Mouse (Mus musculus): ENCODE measurements around the gene Cenpv. TPM values are rescaled to one million over a fixed set of nuclear protein-coding genes. Genes with fewer than 3 reads are reported as not detected.

The Cenpv gene
- polyA plus RNA-seq, 1 experiment from 2014 or later, result 112 TPM

- DNase-seq (ENCODE audit: low spot score) (no peak), ATAC-seq (no peak)
- WGBS, result 86% methylated on average over 2 of the region's 2 CpGs
These were observed 38.5 kb downstream of the Cenpv start for GRCm38 (mm10) chr11:62500529-62500928.

GRCm38 (mm10) chr11:62498802-62499201, 40.3 kb downstream of the Cenpv start:
- H3K27ac ChIP-seq (ENCODE audit: low read depth, low read length), result no peak overlapping the region
- H3K4me3 ChIP-seq (ENCODE audit: low read depth, low read length), result no peak overlapping the region
- H3K36me3 ChIP-seq (ENCODE audit: control insufficient read depth, insufficient read depth, low read length), result no peaks in the 10 kb centered on the region
- WGBS, result 79% methylated on average over 2 of the region's 2 CpGs
- ATAC-seq, result no peak
- H3K27me3 ChIP-seq (replicated peaks; ENCODE audit: control insufficient read depth, insufficient read depth, low read length), result no peaks in the 10 kb centered on the region
- H3K9ac ChIP-seq (ENCODE audit: low read length), result no peak overlapping the region
- H3K4me1 ChIP-seq (ENCODE audit: control insufficient read depth, insufficient read depth, low read length), result peaks cover 5% of the 10 kb centered on the region; the same call in 1 of the 2 replicates
- DNase-seq (ENCODE audit: low spot score), result no peak
- no peaks in the 10 kb centered on the region for H3K9me3 ChIP-seq (replicated peaks; ENCODE audit: control insufficient read depth, low read length)
- H3K4me2 ChIP-seq (ENCODE audit: low read length), result no peak overlapping the region

More at GRCm38 (mm10) chr11:62500529-62500928, 38.5 kb downstream of the Cenpv start:
- H3K9ac ChIP-seq (ENCODE audit: low read length), result no peak overlapping the region
- H3K9me3 ChIP-seq (replicated peaks; ENCODE audit: control insufficient read depth, low read length), result no peaks in the 10 kb centered on the region
- no peaks in the 10 kb centered on the region for H3K36me3 ChIP-seq (ENCODE audit: control insufficient read depth, insufficient read depth, low read length)
- no peaks in the 10 kb centered on the region for H3K4me1 ChIP-seq (ENCODE audit: control insufficient read depth, insufficient read depth, low read length)
- H3K4me2 ChIP-seq (ENCODE audit: low read length), result no peak overlapping the region
- no peaks in the 10 kb centered on the region for H3K27me3 ChIP-seq (replicated peaks; ENCODE audit: control insufficient read depth, insufficient read depth, low read length)
- no peak overlapping the region for H3K4me3 ChIP-seq (ENCODE audit: low read depth, low read length)
- no peak overlapping the region for H3K27ac ChIP-seq (ENCODE audit: low read depth, low read length)

- H3K4me3 ChIP-seq (ENCODE audit: low read depth, low read length), result no peak overlapping the region
- H3K27me3 ChIP-seq (replicated peaks; ENCODE audit: control insufficient read depth, insufficient read depth, low read length), result no peaks in the 10 kb centered on the region
- no peak overlapping the region for H3K27ac ChIP-seq (ENCODE audit: low read depth, low read length)
- no peak for DNase-seq (ENCODE audit: low spot score)
- H3K9ac ChIP-seq (ENCODE audit: low read length), result no peak overlapping the region
- WGBS, result 56% methylated on average over 3 of the region's 3 CpGs
- H3K4me1 ChIP-seq (ENCODE audit: control insufficient read depth, insufficient read depth, low read length), result peaks cover 5% of the 10 kb centered on the region; the same call in 1 of the 2 replicates
- H3K4me2 ChIP-seq (ENCODE audit: low read length), result no peak overlapping the region
- H3K9me3 ChIP-seq (replicated peaks; ENCODE audit: control insufficient read depth, low read length), result no peaks in the 10 kb centered on the region
- no peak for ATAC-seq
- no peaks in the 10 kb centered on the region for H3K36me3 ChIP-seq (ENCODE audit: control insufficient read depth, insufficient read depth, low read length)
These were observed 41.9 kb downstream of the Cenpv start for GRCm38 (mm10) chr11:62497181-62497580.

GRCm38 (mm10) chr11:62496151-62496715, 42.8 kb downstream of the Cenpv start:
- ATAC-seq, result no peak
- Histone ChIP-seq H3K27me3 (replicated peaks; ENCODE audit: control insufficient read depth, insufficient read depth, low read length) (no peaks in the 10 kb centered on the region), H3K4me2 (ENCODE audit: low read length) (no peak overlapping the region), H3K27ac (ENCODE audit: low read depth, low read length) (no peak overlapping the region), H3K9ac (ENCODE audit: low read length) (no peak overlapping the region), H3K36me3 (ENCODE audit: control insufficient read depth, insufficient read depth, low read length) (no peaks in the 10 kb centered on the region), H3K4me3 (ENCODE audit: low read depth, low read length) (no peak overlapping the region), H3K4me1 (ENCODE audit: control insufficient read depth, insufficient read depth, low read length) (peaks cover 5% of the 10 kb centered on the region; the same call in 1 of the 2 replicates), H3K9me3 (replicated peaks; ENCODE audit: control insufficient read depth, low read length) (no peaks in the 10 kb centered on the region)
- peak; percentile 50 for DNase-seq (ENCODE audit: low spot score)
- WGBS, result 60% methylated on average over 5 of the region's 5 CpGs

GRCm38 (mm10) chr11:62495276-62495801, 43.7 kb downstream of the Cenpv start:
- Histone ChIP-seq H3K4me3 (ENCODE audit: low read depth, low read length) (no peak overlapping the region), H3K4me2 (ENCODE audit: low read length) (no peak overlapping the region), H3K36me3 (ENCODE audit: control insufficient read depth, insufficient read depth, low read length) (no peaks in the 10 kb centered on the region), H3K27ac (ENCODE audit: low read depth, low read length) (no peak overlapping the region), H3K4me1 (ENCODE audit: control insufficient read depth, insufficient read depth, low read length) (peaks cover 5% of the 10 kb centered on the region; the same call in 1 of the 2 replicates), H3K27me3 (replicated peaks; ENCODE audit: control insufficient read depth, insufficient read depth, low read length) (no peaks in the 10 kb centered on the region), H3K9me3 (replicated peaks; ENCODE audit: control insufficient read depth, low read length) (no peaks in the 10 kb centered on the region), H3K9ac (ENCODE audit: low read length) (no peak overlapping the region)
- ATAC-seq (no peak), DNase-seq (ENCODE audit: low spot score) (no peak)
- WGBS, result 31% methylated on average over 9 of the region's 10 CpGs

- DNase-seq (ENCODE audit: low spot score) (peak; percentile 41), ATAC-seq (no peak)
- Histone ChIP-seq H3K36me3 (ENCODE audit: control insufficient read depth, insufficient read depth, low read length) (no peaks in the 10 kb centered on the region), H3K4me1 (ENCODE audit: control insufficient read depth, insufficient read depth, low read length) (peaks cover 5% of the 10 kb centered on the region; the same call in 1 of the 2 replicates), H3K27me3 (replicated peaks; ENCODE audit: control insufficient read depth, insufficient read depth, low read length) (no peaks in the 10 kb centered on the region), H3K9me3 (replicated peaks; ENCODE audit: control insufficient read depth, low read length) (no peaks in the 10 kb centered on the region), H3K4me3 (ENCODE audit: low read depth, low read length) (no peak overlapping the region), H3K4me2 (ENCODE audit: low read length) (no peak overlapping the region), H3K27ac (ENCODE audit: low read depth, low read length) (no peak overlapping the region), H3K9ac (ENCODE audit: low read length) (no peak overlapping the region)
- WGBS, result 8% methylated on average over 6 of the region's 6 CpGs
These were observed 44.2 kb downstream of the Cenpv start for GRCm38 (mm10) chr11:62494754-62495275.

- no peak overlapping the region for H3K27ac ChIP-seq (ENCODE audit: low read depth, low read length)
- no peaks in the 10 kb centered on the region for H3K27me3 ChIP-seq (replicated peaks; ENCODE audit: control insufficient read depth, insufficient read depth, low read length)
- H3K4me3 ChIP-seq (ENCODE audit: low read depth, low read length), result no peak overlapping the region
- no peak for ATAC-seq
- no peak overlapping the region for H3K4me2 ChIP-seq (ENCODE audit: low read length)
- H3K36me3 ChIP-seq (ENCODE audit: control insufficient read depth, insufficient read depth, low read length), result no peaks in the 10 kb centered on the region
- no peaks in the 10 kb centered on the region for H3K9me3 ChIP-seq (replicated peaks; ENCODE audit: control insufficient read depth, low read length)
- DNase-seq (ENCODE audit: low spot score), result no peak
- H3K4me1 ChIP-seq (ENCODE audit: control insufficient read depth, insufficient read depth, low read length), result peaks cover 5% of the 10 kb centered on the region; the same call in 1 of the 2 replicates
- 95% methylated on average over 6 of the region's 6 CpGs for WGBS
- H3K9ac ChIP-seq (ENCODE audit: low read length), result no peak overlapping the region
These were observed 45.4 kb downstream of the Cenpv start for GRCm38 (mm10) chr11:62493701-62494100.

- no peaks in the 10 kb centered on the region for H3K9me3 ChIP-seq (replicated peaks; ENCODE audit: control insufficient read depth, low read length)
- no peaks in the 10 kb centered on the region for H3K36me3 ChIP-seq (ENCODE audit: control insufficient read depth, insufficient read depth, low read length)
- no peaks in the 10 kb centered on the region for H3K27me3 ChIP-seq (replicated peaks; ENCODE audit: control insufficient read depth, insufficient read depth, low read length)
- WGBS, result 95% methylated on average over 10 of the region's 10 CpGs
- no peak for ATAC-seq
- no peak overlapping the region for H3K4me3 ChIP-seq (ENCODE audit: low read depth, low read length)
- H3K4me2 ChIP-seq (ENCODE audit: low read length), result no peak overlapping the region
- H3K27ac ChIP-seq (ENCODE audit: low read depth, low read length), result no peak overlapping the region
- H3K9ac ChIP-seq (ENCODE audit: low read length), result no peak overlapping the region
- H3K4me1 ChIP-seq (ENCODE audit: control insufficient read depth, insufficient read depth, low read length), result no peaks in the 10 kb centered on the region
- DNase-seq (ENCODE audit: low spot score), result no peak
These were observed 51.3 kb downstream of the Cenpv start for GRCm38 (mm10) chr11:62487540-62488350.

All from forebrain, embryonic 14.5 days (tissue).